Mouse (Mus musculus) cerebellum, adult 2 months (tissue): ENCODE data around the gene Arhgef3. TPM values are rescaled to one million over a fixed set of nuclear protein-coding genes. Genes with fewer than 3 reads are reported as not detected.

Experiments
- DNase-seq, 2 experiments: peaks; one replicate each; pipeline ENCODE4 v3.0.0; 2021
- H3K27ac ChIP-seq: fragments of 200-500 bp; 2 replicates; pipeline ENCODE4 v1.5.1; 2012; ENCODE audit warnings: low read length, control low read depth, inconsistent platforms; ENCODE audit not compliant: insufficient read depth
- H3K27me3 ChIP-seq: fragments of 200-500 bp; 2 replicates; pipeline ENCODE4 v1.6.1; 2012; ENCODE audit warnings: inconsistent platforms, mild to moderate bottlenecking, low read length, moderate library complexity; ENCODE audit not compliant: control insufficient read depth, insufficient read depth
- H3K4me1 ChIP-seq: fragments of 200-500 bp; 2 replicates; pipeline ENCODE4 v1.6.1; 2011; ENCODE audit warnings: low read length; ENCODE audit not compliant: control insufficient read depth, insufficient read depth
- H3K4me3 ChIP-seq: fragments of 200-500 bp; replicated peaks from 2 replicates; pipeline ENCODE3; 2011; ENCODE audit warnings: mild to moderate bottlenecking, low read depth, low read length, control low read depth; ENCODE audit not compliant: insufficient read depth
- CTCF ChIP-seq: fragments of 200-500 bp; IDR thresholded peaks from 2 replicates; pipeline ENCODE4 v1.5.1; 2011; ENCODE audit warnings: low read depth, mild to moderate bottlenecking, control low read depth, low read length, moderate library complexity, borderline replicate concordance; ENCODE audit not compliant: insufficient read depth
- POLR2A ChIP-seq: fragments of 200-500 bp; IDR thresholded peaks from 2 replicates; pipeline ENCODE4 v1.6.1; 2011; ENCODE audit warnings: low read length, control low read depth, borderline replicate concordance; ENCODE audit not compliant: insufficient read depth
- WGBS: fragments of 180-500 bp; shearing (Covaris S2); methylation state at CpG from one replicate; pipeline ENCODE4 v1.1.7; 2018; 5-methylcytosine and 5-hydroxymethylcytosine counted together
- polyA plus RNA-seq: library from polyadenylated mRNA; depleted of rRNA; stranded (reverse); fragments of >200 nt; gene quantifications from 2 replicates; pipeline ENCODE4 v1.2.3, GENCODE M21; 2012

Arhgef3 gene
- polyA plus RNA-seq, 1 experiment = 54.8 TPM

- Histone ChIP-seq H3K4me1 (peaks cover 4% of the 10 kb centered on the region), H3K27ac (no peak overlapping the region), H3K27me3 (no peaks in the 10 kb centered on the region), H3K4me3 (no peak overlapping the region)
- 88% methylated on average over 7 of the region's 7 CpGs for WGBS
- DNase-seq = no peak
- no peak for TF ChIP-seq CTCF
These were observed 135.6 kb downstream of the Arhgef3 start for GRCm38 (mm10) chr14:27250281-27250789.

GRCm38 (mm10) chr14:27253391-27253790, 138.7 kb downstream of the Arhgef3 start:
- no peaks in the 10 kb centered on the region for H3K27me3 ChIP-seq
- no peak for TF ChIP-seq POLR2A
- no peak for TF ChIP-seq CTCF
- no peak overlapping the region for H3K27ac ChIP-seq
- H3K4me1 ChIP-seq = no peaks in the 10 kb centered on the region; the same call in 1 of the 2 replicates
- H3K4me3 ChIP-seq = no peak overlapping the region
- WGBS = 62% methylated on average over 5 of the region's 5 CpGs
- no peak for DNase-seq

- 76% methylated on average over 6 of the region's 6 CpGs for WGBS
- no peaks in the 10 kb centered on the region; the same call in 1 of the 2 replicates for H3K4me1 ChIP-seq
These were observed 147.7 kb downstream of the Arhgef3 start for GRCm38 (mm10) chr14:27262349-27262748.

GRCm38 (mm10) chr14:27266601-27267000, 151.9 kb downstream of the Arhgef3 start:
- no peak for DNase-seq
- Histone ChIP-seq H3K4me3 (no peak overlapping the region), H3K4me1 (peaks cover 25% of the 10 kb centered on the region), H3K27ac (no peak overlapping the region), H3K27me3 (no peaks in the 10 kb centered on the region)
- WGBS = 94% methylated on average over 1 of the region's 1 CpGs
- TF ChIP-seq CTCF (no peak), POLR2A (no peak)

More at GRCm38 (mm10) chr14:27262349-27262748, 147.7 kb downstream of the Arhgef3 start:
- Histone ChIP-seq H3K27me3 (no peaks in the 10 kb centered on the region), H3K27ac (no peak overlapping the region), H3K4me3 (no peak overlapping the region)
- TF ChIP-seq POLR2A = no peak
- no peak for TF ChIP-seq CTCF
- DNase-seq = no peak

GRCm38 (mm10) chr14:27268137-27268536, 153.4 kb downstream of the Arhgef3 start:
- Histone ChIP-seq H3K4me3 (no peak overlapping the region), H3K27me3 (no peaks in the 10 kb centered on the region), H3K27ac (peak overlapping the region; percentile 97), H3K4me1 (peaks cover 31% of the 10 kb centered on the region)
- 67% methylated on average over 5 of the region's 5 CpGs for WGBS
- peak in 1 of 2 experiments; percentile 25 for DNase-seq
- TF ChIP-seq POLR2A (no peak), CTCF (no peak)

GRCm38 (mm10) chr14:27268986-27269700, 154.4 kb downstream of the Arhgef3 start:
- no peaks in the 10 kb centered on the region for H3K27me3 ChIP-seq
- WGBS = 16% methylated on average over 16 of the region's 16 CpGs
- H3K4me1 ChIP-seq = peaks cover 31% of the 10 kb centered on the region
- H3K27ac ChIP-seq = peak overlapping the region; percentile 97
- peak; percentile 76 to 85 for DNase-seq
- TF ChIP-seq CTCF (no peak), POLR2A (no peak)
- H3K4me3 ChIP-seq = no peak overlapping the region

- Histone ChIP-seq H3K4me1 (peaks cover 31% of the 10 kb centered on the region), H3K27ac (peak overlapping the region; percentile 95), H3K4me3 (no peak overlapping the region), H3K27me3 (no peaks in the 10 kb centered on the region)
- WGBS = 11% methylated on average over 4 of the region's 4 CpGs
- peak; percentile 87 to 98 for DNase-seq
- peak; percentile 45; the same call in 1 of the 2 replicates for TF ChIP-seq POLR2A
- no peak for TF ChIP-seq CTCF
These were observed 155.1 kb downstream of the Arhgef3 start for GRCm38 (mm10) chr14:27269836-27270235.

- TF ChIP-seq CTCF (no peak), POLR2A (no peak)
- H3K4me3 ChIP-seq = no peak overlapping the region
- H3K27me3 ChIP-seq = no peaks in the 10 kb centered on the region
- 81% methylated on average over 4 of the region's 4 CpGs for WGBS
- no peak for DNase-seq
- H3K27ac ChIP-seq = peak overlapping the region; percentile 95
- H3K4me1 ChIP-seq = peaks cover 31% of the 10 kb centered on the region
These were observed 155.8 kb downstream of the Arhgef3 start for GRCm38 (mm10) chr14:27270466-27270865.
